Mouse (Mus musculus) megakaryocyte progenitor cell, adult 5-6 weeks (primary cell): ENCODE data around the gene Lrit3. TPM values are rescaled to one million over a fixed set of nuclear protein-coding genes. Genes with fewer than 3 reads are reported as not detected.
"Not testable (repeated sequence)": the region's sequence is repeated elsewhere in the genome, so short reads cannot be mapped to it uniquely, and the experiment has no call there.

Experiments used
- ATAC-seq: replicated peaks from 2 replicates; pipeline ENCODE4 v1.8.0; 2016; ENCODE audit warnings: mild to moderate bottlenecking, moderate TSS enrichment, inconsistent platforms; ENCODE audit not compliant: poor library complexity
- total RNA-seq, 2 experiments: library from RNA; stranded (forward) in 1 of 2; stranded (reverse) in 1 of 2; fragments of 157-497, 149-512 nt in 1 of 2; fragments of 200-1000 nt in 1 of 2; gene quantifications; 2 replicates each; pipeline versions ENCODE4 v1.2.3 to v1.2.4; 2015 to 2017

Lrit3 gene
- total RNA-seq, 2 experiments from 2014 or later = not detected

GRCm38 (mm10) chr3:129781435-129781834 lies 22.4 kb downstream of the Lrit3 start:
- no peak for ATAC-seq

- no peak for ATAC-seq
Observed at GRCm38 (mm10) chr3:129771210-129771609, 32.6 kb downstream of the Lrit3 start.

DNA sequence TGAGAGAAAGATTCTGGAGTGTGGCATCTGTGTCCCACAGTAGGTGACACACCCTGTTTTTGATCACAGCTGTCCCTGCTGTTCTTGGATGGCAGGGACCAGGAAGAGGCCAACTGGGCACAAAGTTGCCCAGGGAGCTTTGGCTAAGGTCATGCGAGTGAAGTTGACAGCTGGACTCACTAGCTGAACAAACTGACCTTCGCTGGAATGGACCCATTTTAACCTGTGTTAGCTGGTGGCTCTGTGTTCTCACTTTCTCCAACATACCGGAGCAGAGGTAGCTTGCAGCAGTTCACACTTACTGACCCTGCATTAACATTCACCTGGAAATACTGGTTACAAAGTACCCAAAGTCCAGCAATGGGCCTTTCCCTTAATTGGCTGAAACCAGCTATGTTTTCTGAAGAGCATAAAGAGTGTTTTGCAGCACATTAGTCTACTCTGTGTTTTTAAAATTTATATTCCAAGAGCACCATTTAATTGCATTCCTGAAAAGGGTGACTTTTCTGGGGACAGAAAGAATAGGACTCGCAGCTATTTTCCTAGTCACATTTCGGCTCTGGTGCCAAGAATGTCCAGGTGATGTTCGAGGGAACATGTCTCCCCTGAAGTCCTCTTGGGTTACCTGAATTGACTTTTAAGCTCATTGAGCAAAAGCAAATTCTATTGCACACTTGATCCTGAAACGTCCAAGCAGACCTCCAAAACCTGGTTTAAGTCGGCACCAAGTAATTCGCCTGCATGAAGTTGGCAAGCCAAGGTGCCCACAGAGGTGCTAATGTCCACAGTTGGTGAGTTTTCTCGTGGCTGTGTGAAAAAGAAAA lies 36.6 kb downstream of the Lrit3 start:
- ATAC-seq = no peak

DNA sequence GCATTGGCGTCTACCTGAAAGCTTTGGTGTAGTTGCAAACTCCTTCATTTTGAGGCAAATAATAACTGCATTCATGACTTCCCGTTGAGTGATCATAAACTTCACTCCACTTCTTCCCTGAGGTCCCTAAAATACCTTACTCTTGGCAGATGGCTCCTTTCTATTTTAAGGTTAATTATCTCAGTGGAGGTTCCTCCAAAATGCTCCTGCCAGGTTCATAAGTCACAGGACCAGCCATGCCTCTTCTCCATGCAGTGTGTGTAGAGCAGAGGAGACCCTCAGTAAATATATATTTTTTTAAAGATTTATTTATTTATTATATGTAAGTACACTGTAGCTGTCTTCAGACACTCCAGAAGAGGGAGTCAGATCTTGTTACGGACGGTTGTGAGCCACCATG lies 37.7 kb downstream of the Lrit3 start:
- ATAC-seq = no peak

DNA sequence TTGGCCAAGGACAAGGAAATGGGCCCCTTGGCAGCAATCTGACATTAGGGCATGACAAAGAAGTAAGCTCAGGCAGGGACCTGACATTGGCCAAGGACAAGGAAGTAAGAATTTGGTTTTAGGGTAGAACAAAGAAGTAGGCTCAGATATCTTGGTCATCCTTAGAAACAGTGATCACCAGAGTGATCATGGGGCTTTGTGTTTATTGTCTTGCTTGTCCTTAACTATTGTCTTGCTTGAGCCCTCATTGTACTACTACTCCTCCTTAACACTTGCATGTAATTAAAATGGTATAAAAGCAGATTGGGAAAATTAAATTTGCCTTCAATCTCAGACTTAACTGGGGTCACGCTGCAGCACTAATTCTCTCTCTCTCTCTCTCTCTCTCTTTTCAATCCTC lies 46.2 kb downstream of the Lrit3 start:
- ATAC-seq = not testable (repeated sequence)

- no peak for ATAC-seq
Observed at GRCm38 (mm10) chr3:129754650-129755604, 48.9 kb downstream of the Lrit3 start, which contains the start of gene Egf. Egf (minus strand) TSS chr3:129755316.

GRCm38 (mm10) chr3:129744803-129745202 lies 59.0 kb downstream of the Lrit3 start:
- peak; percentile 83 for ATAC-seq

GRCm38 (mm10) chr3:129742781-129743180 lies 61.0 kb downstream of the Lrit3 start:
- no peak for ATAC-seq

DNA sequence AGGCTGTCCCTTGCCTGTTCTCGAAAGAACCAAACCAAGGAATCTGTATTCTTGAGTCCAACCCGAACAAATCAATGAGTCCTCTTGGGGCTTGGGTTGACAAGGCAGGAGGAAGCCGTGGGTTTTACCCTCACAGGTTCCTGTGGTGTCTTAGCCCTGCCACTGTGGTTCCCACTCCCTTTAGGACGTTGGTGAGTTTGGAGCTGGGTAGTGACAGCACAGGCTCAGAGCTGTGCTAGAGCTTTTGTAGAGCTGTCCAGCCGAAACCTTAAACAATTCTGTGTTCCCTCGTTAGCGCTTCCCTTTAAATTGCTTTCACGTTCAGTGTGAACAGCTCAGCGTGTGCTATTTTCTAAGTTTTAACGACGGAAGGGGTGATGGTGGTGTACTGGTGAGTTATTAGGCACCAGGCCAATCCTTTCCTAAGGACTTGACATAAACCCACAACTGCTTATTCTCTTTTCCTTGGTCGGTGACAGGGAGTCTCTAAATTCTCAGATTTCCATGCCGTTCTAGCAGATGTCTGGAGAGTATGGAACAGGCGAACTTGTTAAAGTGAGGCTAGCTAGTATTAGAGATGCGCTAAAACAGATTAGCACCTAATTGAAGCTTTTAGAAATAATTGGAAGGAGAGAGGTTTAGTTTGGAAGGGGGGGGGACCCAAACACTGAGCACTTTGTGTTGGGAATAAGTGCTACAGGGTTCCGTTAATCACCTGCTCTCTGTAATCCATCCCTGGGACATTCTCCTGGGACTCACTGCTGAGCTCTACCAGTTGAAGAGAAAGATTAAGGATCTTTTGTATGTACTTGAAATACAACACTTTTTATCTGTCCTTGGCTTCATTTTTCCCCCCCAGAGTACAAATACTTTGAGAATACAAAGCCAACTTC lies 65.3 kb downstream of the Lrit3 start:
- ATAC-seq = no peak

Other genes with a start within 250 kb of the Lrit3 start
- 1.1 and 1.2 TPM in 2 replicates for gene Egf, start 48.7 kb downstream of the Lrit3 start, total RNA-seq (2015)
- 1.8 and 1.9 TPM in 2 replicates for gene Egf, start 48.7 kb downstream of the Lrit3 start, total RNA-seq (2017)
- gene Rrh, start 18.6 kb upstream of the Lrit3 start, total RNA-seq (2015) = 0.07 and 0.35 TPM in 2 replicates
- 0.12 and 0.47 TPM in 2 replicates for gene Rrh, start 18.6 kb upstream of the Lrit3 start, total RNA-seq (2017)
- 49.3 and 64.6 TPM in 2 replicates for gene Gar1, start 27.4 kb upstream of the Lrit3 start, total RNA-seq (2015)
- 23.6 and 26.9 TPM in 2 replicates for gene Gar1, start 27.4 kb upstream of the Lrit3 start, total RNA-seq (2017)
- gene Cfi, start 31.9 kb upstream of the Lrit3 start, total RNA-seq (2015) = not detected in 2 replicates
- gene Cfi, start 31.9 kb upstream of the Lrit3 start, total RNA-seq (2017) = not detected in 2 replicates
- gene Pla2g12a, start 74.6 kb upstream of the Lrit3 start, total RNA-seq (2015) = 32.2 and 40.1 TPM in 2 replicates
- 24.3 and 31.3 TPM in 2 replicates for gene Pla2g12a, start 74.6 kb upstream of the Lrit3 start, total RNA-seq (2017)
- gene Casp6, start 97.4 kb upstream of the Lrit3 start, total RNA-seq (2015) = 16.2 and 16.3 TPM in 2 replicates
- gene Casp6, start 97.4 kb upstream of the Lrit3 start, total RNA-seq (2017) = 9.3 and 13.3 TPM in 2 replicates
- 3.3 TPM in 2 replicates for gene Mcub, start 166.2 kb upstream of the Lrit3 start, total RNA-seq (2015)
- gene Mcub, start 166.2 kb upstream of the Lrit3 start, total RNA-seq (2017) = 4.2 and 4.4 TPM in 2 replicates